Mouse (Mus musculus) liver, embryonic 11.5 days (tissue): Measurements from ENCODE around the gene Alox8. TPM values are rescaled to one million over a fixed set of nuclear protein-coding genes. Genes with fewer than 3 reads are reported as not detected.

Experiments used
- ATAC-seq: fragments of 200-750 bp; cut with Nextera tagmentation; replicated peaks from 2 replicates; pipeline ENCODE4 v1.8.0; 2017; ENCODE audit warnings: moderate number of reproducible peaks, mild to moderate bottlenecking, moderate TSS enrichment, moderate library complexity; ENCODE audit not compliant: low FRiP score
- DNase-seq: peaks from one replicate; pipeline ENCODE4 v3.0.0-alpha.2; 2017; ENCODE audit warnings: low spot score
- H3K27ac ChIP-seq: fragments of 300-500 bp; sonication (generic); 2 replicates; pipeline ENCODE4 v1.5.1; 2014; ENCODE audit warnings: mild to moderate bottlenecking, low read depth, low read length, control low read depth
- H3K27me3 ChIP-seq: fragments of 300-500 bp; sonication (generic); replicated peaks from 2 replicates; pipeline ENCODE4 v1.6.1; 2014; ENCODE audit warnings: low read length, mixed read lengths; ENCODE audit not compliant: control insufficient read depth, insufficient read depth
- H3K36me3 ChIP-seq: fragments of 300-500 bp; sonication (generic); 2 replicates; pipeline ENCODE4 v1.6.1; 2014; ENCODE audit warnings: mild to moderate bottlenecking, low read length, moderate library complexity, mixed read lengths; ENCODE audit not compliant: control insufficient read depth, insufficient read depth
- H3K4me1 ChIP-seq: fragments of 300-500 bp; sonication (generic); replicated peaks from 2 replicates; pipeline ENCODE4 v1.6.1; 2014; ENCODE audit warnings: low read length, mixed read lengths; ENCODE audit not compliant: control insufficient read depth, insufficient read depth
- H3K4me2 ChIP-seq: fragments of 300-500 bp; sonication (generic); 2 replicates; pipeline ENCODE4 v1.6.1; 2014; ENCODE audit warnings: mild to moderate bottlenecking, control low read depth, moderate library complexity
- H3K4me3 ChIP-seq: fragments of 300-500 bp; sonication (generic); 2 replicates; pipeline ENCODE4 v1.5.1; 2014; ENCODE audit warnings: low read depth, low read length, control low read depth
- H3K9ac ChIP-seq: fragments of 300-500 bp; sonication (generic); 2 replicates; pipeline ENCODE4 v1.6.1; 2014; ENCODE audit warnings: low read depth, low read length, control low read depth
- H3K9me3 ChIP-seq: fragments of 300-500 bp; sonication (generic); 2 replicates; pipeline ENCODE4 v1.6.1; 2016; ENCODE audit warnings: low read length, inconsistent platforms, mixed read lengths; ENCODE audit not compliant: control insufficient read depth
- WGBS: fragments of 180-500 bp; shearing (Covaris S2); extraction: QIAGEN DNeasy Blood & Tissue Kit; methylation state at CpG from one replicate; pipeline ENCODE4 v1.1.7; 2014; 5-methylcytosine and 5-hydroxymethylcytosine counted together
- polyA plus RNA-seq: library from polyadenylated mRNA; unstranded; fragments of >200 nt; fragmentation: Nextera tagmentation; extraction: Ambion mirVana; gene quantifications from 2 replicates; pipeline ENCODE4 v1.2.1, GENCODE M21; 2014

Alox8 gene
- polyA plus RNA-seq, 1 experiment from 2014 or later: 0.12 TPM

DNA sequence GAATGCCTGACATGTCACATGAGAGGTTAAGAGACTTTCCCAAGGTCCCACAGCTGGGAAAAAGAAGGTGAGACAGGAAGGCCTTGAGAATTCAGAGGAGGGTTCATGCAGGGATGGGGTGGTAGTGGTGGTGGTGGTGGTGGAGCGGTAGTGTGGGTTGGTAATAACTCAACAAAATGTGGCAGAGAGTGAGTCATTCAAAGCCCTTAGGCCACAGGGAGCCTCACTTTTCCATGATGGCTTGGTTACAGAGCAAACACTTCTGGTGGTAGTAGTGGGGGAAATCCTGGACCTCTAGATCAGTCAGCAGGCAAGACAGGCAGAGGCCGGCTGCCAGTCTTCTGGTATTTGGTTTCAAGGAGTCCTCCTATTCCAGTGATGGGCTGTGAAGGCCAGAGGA is 25.0 kb downstream of the Alox8 start:
- H3K27me3 ChIP-seq: 0 out of 2 replicates have a peak, but pooled peaks cover 3% of the 10 kb centered on the region
- H3K27ac ChIP-seq: no peak overlapping the region
- H3K9ac ChIP-seq: no peak overlapping the region
- DNase-seq (no peak), ATAC-seq (no peak)
- H3K4me1 ChIP-seq: no peaks in the 10 kb centered on the region
- no peak overlapping the region for H3K4me2 ChIP-seq
- no peaks in the 10 kb centered on the region for H3K36me3 ChIP-seq
- no peak overlapping the region for H3K4me3 ChIP-seq
- no peaks in the 10 kb centered on the region for H3K9me3 ChIP-seq
- 85% methylated on average over 2 of the region's 2 CpGs for WGBS

DNA sequence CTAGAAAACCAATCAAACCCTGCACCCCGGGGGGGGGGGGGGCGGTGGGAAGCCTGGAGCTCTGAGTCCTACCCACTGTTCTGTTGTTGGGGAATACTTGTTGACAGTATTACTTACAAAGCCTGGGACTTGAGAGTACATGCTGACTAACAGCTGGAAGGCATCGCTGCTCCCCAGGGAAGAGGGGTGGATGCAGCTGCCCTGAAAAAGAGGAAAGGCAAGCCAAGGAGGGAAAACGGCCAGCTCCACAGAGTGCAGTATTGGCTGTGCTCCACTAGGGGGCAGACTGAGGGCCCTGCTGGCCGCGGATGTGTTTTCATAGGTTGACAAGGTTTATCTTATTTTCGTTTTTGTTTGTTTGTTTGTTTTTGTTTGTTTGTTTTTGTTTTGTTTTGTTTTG is 26.0 kb downstream of the Alox8 start:
- DNase-seq (no peak), ATAC-seq (no peak)
- Histone ChIP-seq H3K27ac (no peak overlapping the region), H3K36me3 (no peaks in the 10 kb centered on the region), H3K9ac (no peak overlapping the region), H3K9me3 (no peaks in the 10 kb centered on the region), H3K4me2 (no peak overlapping the region), H3K4me1 (no peaks in the 10 kb centered on the region), H3K4me3 (no peak overlapping the region), H3K27me3 (0 out of 2 replicates have a peak, but pooled peaks cover 6% of the 10 kb centered on the region)
- WGBS: 31% methylated on average over 7 of the region's 7 CpGs

DNA sequence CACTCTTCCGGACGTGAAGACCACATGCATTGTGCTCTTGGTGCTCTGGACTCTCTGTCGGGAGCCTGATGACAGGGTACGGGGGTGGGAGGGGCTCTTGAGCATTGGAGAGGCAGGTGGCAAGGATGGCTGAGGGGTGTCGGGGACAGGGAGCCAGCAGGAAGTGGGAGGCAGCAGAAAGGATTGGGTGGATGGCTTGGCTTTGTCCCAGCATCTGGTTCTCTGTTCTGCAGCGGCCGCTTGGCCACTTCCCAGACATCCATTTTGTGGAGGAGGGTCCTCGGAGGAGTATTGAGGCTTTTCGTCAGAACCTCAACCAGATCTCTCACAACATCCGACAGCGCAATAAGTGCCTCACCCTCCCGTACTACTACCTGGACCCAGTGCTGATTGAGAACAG is 28.3 kb downstream of the Alox8 start:
- ATAC-seq: no peak
- WGBS: 85% methylated on average over 12 of the region's 12 CpGs
- no peak overlapping the region for H3K4me2 ChIP-seq

DNA sequence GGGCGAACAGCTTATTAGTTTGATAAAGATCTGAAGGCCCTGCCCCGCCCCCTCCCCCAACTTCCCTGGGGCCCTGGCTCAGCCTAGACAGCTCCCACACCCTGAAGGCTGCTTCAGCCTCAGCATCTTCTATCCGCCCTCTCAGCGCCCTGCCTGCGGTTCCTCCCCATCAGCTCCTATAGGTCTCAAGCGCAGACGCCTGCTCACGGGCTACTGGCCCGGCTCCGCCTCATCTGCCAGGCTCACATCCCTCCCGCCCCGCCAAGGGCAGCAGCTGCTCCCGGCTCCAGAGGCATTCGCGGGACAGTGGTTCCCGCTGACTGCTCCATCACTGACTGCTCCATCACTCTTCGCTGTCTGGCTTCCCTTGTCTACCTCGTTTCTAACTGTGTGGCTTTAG is 40.8 kb downstream of the Alox8 start, which contains the start of gene Alox12b:
Alox12b (plus strand) TSS at position 190 of the 400 bp plus-strand sequence.
- Histone ChIP-seq H3K27ac (no peak within 1 kb of the TSS), H3K36me3 (no peaks in the 10 kb centered on the region), H3K9me3 (no peaks in the 10 kb centered on the region), H3K4me2 (peak within 1 kb of the TSS; percentile 21), H3K27me3 (peaks cover 46% of the 10 kb centered on the region), H3K4me1 (no peaks in the 10 kb centered on the region), H3K4me3 (no peak within 1 kb of the TSS), H3K9ac (no peak within 1 kb of the TSS)
- ATAC-seq: no peak
- WGBS: 5% methylated on average over 18 of the region's 18 CpGs
- DNase-seq: no peak

More for the DNA sequence above, 28.3 kb downstream of the Alox8 start:
- DNase-seq: no peak
- Histone ChIP-seq H3K36me3 (no peaks in the 10 kb centered on the region), H3K4me1 (no peaks in the 10 kb centered on the region), H3K27ac (no peak overlapping the region), H3K27me3 (peaks cover 11% of the 10 kb centered on the region), H3K9ac (no peak overlapping the region), H3K9me3 (no peaks in the 10 kb centered on the region), H3K4me3 (no peak overlapping the region)

DNA sequence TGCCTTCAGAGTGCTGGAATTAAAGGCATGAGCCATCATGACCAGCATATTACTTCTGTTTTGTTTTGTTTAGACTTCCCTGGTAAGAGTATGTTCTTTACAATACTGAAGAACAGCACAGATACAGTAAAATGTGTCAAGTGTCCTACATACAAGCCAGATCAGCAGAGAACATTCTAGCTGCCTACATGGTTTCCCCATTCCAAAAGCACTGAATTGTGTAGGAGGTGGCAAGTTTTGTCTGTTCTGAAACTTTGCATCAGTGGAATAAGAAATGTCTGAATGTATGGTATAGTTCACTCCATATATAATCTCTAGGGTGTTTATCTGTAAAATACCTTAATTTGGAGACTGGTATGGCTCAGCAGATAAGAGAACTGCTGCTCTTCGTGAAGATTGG is 42.3 kb downstream of the Alox8 start:
- WGBS: 16% methylated on average over 1 of the region's 1 CpGs
- no peak overlapping the region for H3K27ac ChIP-seq
- no peak for DNase-seq
- H3K9me3 ChIP-seq: no peaks in the 10 kb centered on the region
- H3K4me2 ChIP-seq: no peak overlapping the region
- H3K4me3 ChIP-seq: no peak overlapping the region
- no peaks in the 10 kb centered on the region for H3K4me1 ChIP-seq
- no peak for ATAC-seq
- no peak overlapping the region for H3K9ac ChIP-seq
- H3K36me3 ChIP-seq: no peaks in the 10 kb centered on the region
- peaks cover 49% of the 10 kb centered on the region for H3K27me3 ChIP-seq

DNA sequence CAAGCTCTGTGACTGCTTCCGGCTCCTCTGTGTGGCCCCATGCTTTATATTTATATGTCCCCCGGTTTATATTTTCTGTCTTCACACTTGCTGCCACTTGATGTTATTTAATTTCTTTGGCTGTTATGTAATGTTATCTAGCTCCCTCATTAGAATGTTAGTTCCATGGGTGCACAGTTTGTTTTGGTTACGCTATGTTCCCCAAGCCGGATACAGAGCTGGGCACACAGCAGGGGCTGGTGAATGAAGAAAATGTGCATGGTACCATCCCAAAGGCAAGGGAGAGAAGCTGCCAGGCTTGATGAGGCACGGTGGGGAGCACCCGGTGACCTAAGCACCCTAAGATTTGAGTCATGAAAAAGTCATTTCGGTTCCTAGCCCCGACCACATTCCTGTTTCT is 43.8 kb downstream of the Alox8 start:
- DNase-seq (no peak), ATAC-seq (no peak)
- H3K27me3 ChIP-seq: peaks cover 48% of the 10 kb centered on the region
- H3K4me1 ChIP-seq: no peaks in the 10 kb centered on the region
- no peak overlapping the region for H3K27ac ChIP-seq
- 82% methylated on average over 8 of the region's 8 CpGs for WGBS
- H3K9me3 ChIP-seq: no peaks in the 10 kb centered on the region
- no peak overlapping the region for H3K9ac ChIP-seq
- no peak overlapping the region for H3K4me3 ChIP-seq
- H3K4me2 ChIP-seq: no peak overlapping the region
- no peaks in the 10 kb centered on the region for H3K36me3 ChIP-seq

DNA sequence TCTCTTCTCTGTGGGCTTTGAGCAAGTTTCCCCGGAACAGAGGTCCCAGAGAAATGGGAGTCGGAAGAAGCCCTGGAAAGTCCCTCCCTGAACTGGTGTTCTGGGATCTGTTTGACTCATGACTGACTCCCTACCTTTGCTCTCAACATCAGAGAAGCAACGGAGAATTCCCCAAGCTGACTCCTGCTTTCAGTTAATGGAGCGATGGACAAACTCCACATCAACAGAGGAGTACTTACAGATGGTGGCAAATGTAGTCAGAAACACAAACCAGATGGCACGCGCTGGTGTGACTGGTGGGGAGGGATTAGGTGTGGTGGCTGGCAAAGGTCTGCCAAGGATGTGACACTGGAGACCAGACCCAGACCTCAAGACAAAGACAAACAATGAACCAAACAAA is 46.6 kb downstream of the Alox8 start:
- H3K4me2 ChIP-seq: peak overlapping the region; percentile 52

DNA sequence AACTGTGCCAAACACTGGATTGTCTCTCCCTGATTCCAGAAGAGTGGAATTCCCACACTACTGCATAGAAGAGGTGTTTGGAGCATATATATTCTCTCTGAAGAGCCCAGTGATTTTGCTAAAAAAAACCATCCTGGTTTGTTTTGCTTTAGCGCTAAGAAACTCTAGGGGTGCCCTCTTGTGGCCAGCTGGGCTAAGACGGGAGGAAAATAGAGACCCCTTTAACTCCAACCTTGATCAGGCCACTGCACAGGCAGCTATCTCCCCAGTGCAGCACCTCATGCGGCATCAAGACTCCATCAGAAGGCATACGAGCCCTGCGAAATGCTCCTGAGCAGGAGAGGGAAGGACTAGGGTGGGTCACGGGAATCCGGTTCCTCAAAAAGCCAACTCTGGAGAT is 47.2 kb downstream of the Alox8 start:
- H3K9ac ChIP-seq: no peak overlapping the region
- WGBS: 4% methylated on average over 7 of the region's 7 CpGs

More for the DNA sequence above, 46.6 kb downstream of the Alox8 start:
- Histone ChIP-seq H3K27ac (no peak overlapping the region), H3K9me3 (no peaks in the 10 kb centered on the region), H3K4me3 (no peak overlapping the region), H3K4me1 (no peaks in the 10 kb centered on the region), H3K27me3 (peaks cover 20% of the 10 kb centered on the region), H3K9ac (no peak overlapping the region), H3K36me3 (no peaks in the 10 kb centered on the region)
- ATAC-seq: no peak
- no peak for DNase-seq
- WGBS: 61% methylated on average over 6 of the region's 6 CpGs

DNA sequence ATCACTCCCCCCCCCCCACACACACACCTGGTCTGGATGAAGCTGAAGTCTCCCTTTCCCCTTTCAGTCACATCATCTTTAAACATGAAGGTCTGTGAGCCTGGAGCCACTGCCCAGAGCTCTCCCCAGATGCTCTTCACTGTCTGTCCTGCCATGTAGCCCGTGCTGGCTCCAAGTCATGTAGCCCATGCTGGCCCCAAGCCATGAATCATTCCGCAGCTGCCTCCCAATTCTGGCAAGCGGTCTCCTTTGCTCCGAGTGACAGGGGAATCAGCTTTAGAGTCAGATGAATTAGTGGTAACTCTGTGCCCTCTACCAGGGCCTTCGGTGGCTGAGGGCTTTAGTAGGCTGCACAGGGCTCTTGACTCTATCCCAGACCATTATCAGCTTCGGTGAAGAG is 47.9 kb downstream of the Alox8 start:
- ATAC-seq: no peak
- H3K27me3 ChIP-seq: peaks cover 16% of the 10 kb centered on the region

More for the DNA sequence above, 47.2 kb downstream of the Alox8 start:
- H3K4me3 ChIP-seq: no peak overlapping the region
- peak overlapping the region; percentile 52 for H3K4me2 ChIP-seq
- no peak for DNase-seq
- peaks cover 20% of the 10 kb centered on the region for H3K27me3 ChIP-seq
- H3K9me3 ChIP-seq: no peaks in the 10 kb centered on the region
- H3K36me3 ChIP-seq: no peaks in the 10 kb centered on the region
- no peaks in the 10 kb centered on the region for H3K4me1 ChIP-seq
- no peak overlapping the region; the same call in 1 of the 2 replicates for H3K27ac ChIP-seq
- ATAC-seq: no peak

More for the DNA sequence above, 47.9 kb downstream of the Alox8 start:
- Histone ChIP-seq H3K36me3 (no peaks in the 10 kb centered on the region), H3K9me3 (no peaks in the 10 kb centered on the region), H3K9ac (no peak overlapping the region), H3K4me3 (no peak overlapping the region), H3K4me1 (no peaks in the 10 kb centered on the region), H3K4me2 (no peak overlapping the region), H3K27ac (no peak overlapping the region)
- no peak for DNase-seq
- WGBS: 71% methylated on average over 6 of the region's 6 CpGs
